Mouse (Mus musculus) forebrain, embryonic 11.5 days (tissue): ENCODE data around the gene Ace. TPM values are rescaled to one million over a fixed set of nuclear protein-coding genes. Genes with fewer than 3 reads are reported as not detected.

ENCODE experiments used
- ATAC-seq: fragments of 200-750 bp; cut with Nextera tagmentation; replicated peaks from 2 replicates; pipeline ENCODE4 v1.8.0; 2017; ENCODE audit warnings: moderate TSS enrichment; ENCODE audit not compliant: low FRiP score
- DNase-seq: peaks from one replicate; pipeline ENCODE4 v3.0.0-alpha.2; 2017; ENCODE audit warnings: low spot score
- H3K27ac ChIP-seq: fragments of 300-500 bp; sonication (generic); 2 replicates; pipeline ENCODE4 v1.5.1; 2014; ENCODE audit warnings: low read depth, low read length
- H3K27me3 ChIP-seq: fragments of 300-500 bp; sonication (generic); 2 replicates; pipeline ENCODE4 v1.6.1; 2014; ENCODE audit warnings: mild to moderate bottlenecking, low read length, mixed read lengths; ENCODE audit not compliant: control insufficient read depth, insufficient read depth
- H3K36me3 ChIP-seq: fragments of 300-500 bp; sonication (generic); 2 replicates; pipeline ENCODE4 v1.6.1; 2014; ENCODE audit warnings: mild to moderate bottlenecking, low read length, moderate library complexity, mixed read lengths; ENCODE audit not compliant: control insufficient read depth, insufficient read depth
- H3K4me1 ChIP-seq: fragments of 300-500 bp; sonication (generic); replicated peaks from 2 replicates; pipeline ENCODE4 v1.6.1; 2014; ENCODE audit warnings: low read length, mixed read lengths; ENCODE audit not compliant: control insufficient read depth, insufficient read depth
- H3K4me2 ChIP-seq: fragments of 300-500 bp; sonication (generic); 2 replicates; pipeline ENCODE4 v1.6.1; 2014; ENCODE audit warnings: low read depth, mild to moderate bottlenecking, low read length, moderate library complexity, mixed read lengths; ENCODE audit not compliant: severe bottlenecking
- H3K4me3 ChIP-seq: fragments of 300-500 bp; sonication (generic); 2 replicates; pipeline ENCODE4 v1.5.1; 2014; ENCODE audit warnings: low read depth, low read length
- H3K9ac ChIP-seq: fragments of 300-500 bp; sonication (generic); 2 replicates; pipeline ENCODE4 v1.6.1; 2014; ENCODE audit warnings: low read length
- H3K9me3 ChIP-seq: fragments of 300-500 bp; sonication (generic); 2 replicates; pipeline ENCODE4 v1.6.1; 2016; ENCODE audit warnings: low read length, mixed read lengths; ENCODE audit not compliant: control insufficient read depth
- WGBS: fragments of 180-500 bp; shearing (Covaris S2); extraction: QIAGEN DNeasy Blood & Tissue Kit; methylation state at CpG from one replicate; pipeline ENCODE4 v1.1.7; 2014; 5-methylcytosine and 5-hydroxymethylcytosine counted together
- polyA plus RNA-seq: library from polyadenylated mRNA; unstranded; fragments of >200 nt; fragmentation: Nextera tagmentation; extraction: Ambion mirVana; gene quantifications from 2 replicates; pipeline ENCODE4 v1.2.1, GENCODE M21; 2014

The Ace gene
- polyA plus RNA-seq, 1 experiment from 2014 or later, result 0.90 TPM

GRCm38 (mm10) chr11:105969516-105969915, 1.8 kb downstream of the Ace start:
- no peaks in the 10 kb centered on the region for H3K9me3 ChIP-seq
- H3K4me3 ChIP-seq, result no peak overlapping the region
- H3K27ac ChIP-seq, result no peak overlapping the region
- H3K9ac ChIP-seq, result no peak overlapping the region
- DNase-seq (no peak), ATAC-seq (no peak)
- H3K27me3 ChIP-seq, result peaks cover 21% of the 10 kb centered on the region
- H3K36me3 ChIP-seq, result no peaks in the 10 kb centered on the region
- H3K4me2 ChIP-seq, result no peak overlapping the region
- WGBS, result 44% methylated on average over 1 of the region's 1 CpGs
- 0 out of 2 replicates have a peak, but pooled peaks cover 3% of the 10 kb centered on the region for H3K4me1 ChIP-seq

DNA sequence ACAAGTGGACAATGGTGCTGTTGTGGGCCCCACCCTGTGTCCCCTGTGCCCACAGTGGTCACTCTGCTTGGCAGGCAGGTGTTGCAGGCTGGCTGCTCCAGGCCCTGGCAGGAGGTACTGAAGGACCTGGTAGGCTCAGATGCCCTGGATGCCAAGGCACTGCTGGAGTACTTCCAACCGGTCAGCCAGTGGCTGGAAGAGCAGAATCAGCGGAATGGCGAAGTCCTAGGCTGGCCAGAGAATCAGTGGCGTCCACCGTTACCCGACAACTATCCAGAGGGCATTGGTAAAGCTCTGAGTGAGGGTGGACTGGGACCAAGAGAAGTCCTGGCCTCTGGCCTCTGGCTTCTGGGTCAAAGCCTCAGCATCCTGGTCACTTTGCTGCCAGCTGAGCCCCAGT, 6.8 kb downstream of the Ace start:
- no peaks in the 10 kb centered on the region for H3K9me3 ChIP-seq
- no peak overlapping the region for H3K4me3 ChIP-seq
- no peak overlapping the region for H3K27ac ChIP-seq
- WGBS, result 91% methylated on average over 6 of the region's 6 CpGs
- ATAC-seq (no peak), DNase-seq (no peak)
- H3K9ac ChIP-seq, result no peak overlapping the region
- H3K4me2 ChIP-seq, result no peak overlapping the region
- H3K4me1 ChIP-seq, result no peaks in the 10 kb centered on the region
- no peaks in the 10 kb centered on the region for H3K27me3 ChIP-seq
- no peaks in the 10 kb centered on the region for H3K36me3 ChIP-seq

GRCm38 (mm10) chr11:105975050-105975449, 7.3 kb downstream of the Ace start:
- no peaks in the 10 kb centered on the region for H3K27me3 ChIP-seq
- DNase-seq (no peak), ATAC-seq (no peak)
- H3K4me2 ChIP-seq, result no peak overlapping the region
- H3K4me1 ChIP-seq, result no peaks in the 10 kb centered on the region
- H3K27ac ChIP-seq, result no peak overlapping the region
- WGBS, result 80% methylated on average over 3 of the region's 3 CpGs
- no peak overlapping the region for H3K9ac ChIP-seq
- H3K36me3 ChIP-seq, result no peaks in the 10 kb centered on the region
- no peak overlapping the region for H3K4me3 ChIP-seq
- H3K9me3 ChIP-seq, result no peaks in the 10 kb centered on the region

GRCm38 (mm10) chr11:105975636-105976035, 7.9 kb downstream of the Ace start:
- no peak overlapping the region for H3K4me3 ChIP-seq
- H3K4me2 ChIP-seq, result no peak overlapping the region
- no peaks in the 10 kb centered on the region for H3K27me3 ChIP-seq
- 90% methylated on average over 5 of the region's 5 CpGs for WGBS
- no peaks in the 10 kb centered on the region for H3K9me3 ChIP-seq
- DNase-seq (no peak), ATAC-seq (no peak)
- no peaks in the 10 kb centered on the region for H3K4me1 ChIP-seq
- no peaks in the 10 kb centered on the region for H3K36me3 ChIP-seq
- no peak overlapping the region for H3K9ac ChIP-seq
- no peak overlapping the region for H3K27ac ChIP-seq

DNA sequence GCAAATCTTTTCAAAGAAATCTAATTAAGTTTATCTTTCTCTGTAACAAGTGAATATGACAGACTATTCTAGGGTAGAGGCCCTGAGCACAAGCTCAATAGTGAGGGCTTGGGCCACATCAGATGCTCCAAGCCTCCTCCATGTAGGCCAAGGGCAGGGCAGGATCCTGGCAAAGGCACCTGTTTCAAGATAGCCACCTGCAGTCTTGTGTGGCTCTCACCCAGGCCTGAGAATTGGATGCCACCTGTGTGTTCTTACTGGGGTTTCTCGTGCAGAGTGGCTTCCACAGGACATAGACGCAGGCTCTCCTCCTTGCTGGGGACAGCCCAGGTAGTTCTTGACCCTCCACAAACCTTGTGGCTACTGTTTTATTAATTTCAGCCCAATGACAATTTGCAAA, 10.5 kb downstream of the Ace start:
- H3K4me2 ChIP-seq, result no peak overlapping the region
- no peaks in the 10 kb centered on the region for H3K4me1 ChIP-seq
- no peaks in the 10 kb centered on the region for H3K27me3 ChIP-seq
- ATAC-seq, result no peak
- no peak overlapping the region for H3K9ac ChIP-seq
- H3K36me3 ChIP-seq, result no peaks in the 10 kb centered on the region
- no peak overlapping the region for H3K4me3 ChIP-seq
- H3K27ac ChIP-seq, result no peak overlapping the region
- H3K9me3 ChIP-seq, result no peaks in the 10 kb centered on the region
- WGBS, result 89% methylated on average over 2 of the region's 2 CpGs
- no peak for DNase-seq

DNA sequence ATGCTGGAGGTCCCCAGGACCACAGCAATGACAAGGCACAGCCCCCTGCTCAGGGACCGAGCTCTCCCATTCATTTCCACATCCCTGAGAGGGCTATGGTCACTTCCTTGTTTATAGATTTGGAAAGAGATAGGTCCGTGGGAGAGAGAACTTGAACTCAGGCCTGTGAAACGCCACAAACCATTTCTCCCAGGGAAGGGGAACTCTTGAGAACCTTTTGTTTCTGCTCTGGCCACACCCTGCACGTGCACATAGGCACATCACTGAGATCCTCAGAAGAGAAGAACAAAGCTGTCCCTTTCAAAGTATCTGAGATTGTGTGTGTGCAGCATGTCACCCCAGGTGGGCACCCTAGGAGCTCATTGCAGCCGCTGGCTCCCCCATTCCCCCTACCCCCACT, 10.9 kb downstream of the Ace start:
- Histone ChIP-seq H3K36me3 (no peaks in the 10 kb centered on the region), H3K9me3 (no peaks in the 10 kb centered on the region), H3K27me3 (no peaks in the 10 kb centered on the region), H3K4me1 (no peaks in the 10 kb centered on the region), H3K27ac (no peak overlapping the region), H3K9ac (no peak overlapping the region), H3K4me3 (no peak overlapping the region), H3K4me2 (no peak overlapping the region)
- ATAC-seq (no peak), DNase-seq (no peak)
- WGBS, result 73% methylated on average over 5 of the region's 5 CpGs

- DNase-seq (no peak), ATAC-seq (no peak)
- Histone ChIP-seq H3K36me3 (no peaks in the 10 kb centered on the region), H3K4me2 (no peak overlapping the region), H3K27me3 (no peaks in the 10 kb centered on the region), H3K4me3 (no peak overlapping the region), H3K9ac (no peak overlapping the region), H3K27ac (no peak overlapping the region), H3K9me3 (no peaks in the 10 kb centered on the region), H3K4me1 (no peaks in the 10 kb centered on the region)
- WGBS, result 74% methylated on average over 4 of the region's 4 CpGs
Observed at GRCm38 (mm10) chr11:105984452-105984851, 16.7 kb downstream of the Ace start.

DNA sequence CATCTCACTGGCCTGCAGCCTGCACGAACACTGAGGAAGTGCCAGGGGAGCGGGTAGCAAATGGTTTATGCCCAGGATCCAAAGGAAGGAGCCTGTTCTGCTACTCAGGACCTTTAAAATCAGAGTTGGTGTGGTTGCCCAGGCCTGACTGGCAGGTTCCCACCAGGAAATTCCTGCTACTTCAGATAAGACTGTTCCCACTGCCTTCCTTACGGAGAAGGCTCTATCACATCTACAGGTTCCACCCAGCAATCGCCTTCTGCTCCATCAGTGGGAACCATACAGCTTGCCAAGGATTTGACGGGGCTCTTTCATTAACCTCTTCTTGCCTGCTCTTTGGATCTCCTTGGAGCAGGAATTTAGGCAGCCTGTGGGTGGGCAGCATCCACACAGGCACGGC, 19.7 kb downstream of the Ace start:
- H3K27ac ChIP-seq, result no peak overlapping the region
- no peaks in the 10 kb centered on the region for H3K4me1 ChIP-seq
- H3K4me2 ChIP-seq, result no peak overlapping the region
- no peak overlapping the region for H3K9ac ChIP-seq
- H3K27me3 ChIP-seq, result no peaks in the 10 kb centered on the region
- ATAC-seq, result no peak
- no peak for DNase-seq
- H3K4me3 ChIP-seq, result no peak overlapping the region
- no peaks in the 10 kb centered on the region for H3K9me3 ChIP-seq
- WGBS, result 79% methylated on average over 6 of the region's 6 CpGs
- H3K36me3 ChIP-seq, result no peaks in the 10 kb centered on the region

- 83% methylated on average over 6 of the region's 6 CpGs for WGBS
- ATAC-seq (no peak), DNase-seq (no peak)
- no peaks in the 10 kb centered on the region for H3K9me3 ChIP-seq
- no peak overlapping the region for H3K4me2 ChIP-seq
- no peaks in the 10 kb centered on the region for H3K27me3 ChIP-seq
- no peak overlapping the region for H3K27ac ChIP-seq
- no peak overlapping the region for H3K9ac ChIP-seq
- no peaks in the 10 kb centered on the region for H3K4me1 ChIP-seq
- no peak overlapping the region for H3K4me3 ChIP-seq
- H3K36me3 ChIP-seq, result no peaks in the 10 kb centered on the region
Observed at GRCm38 (mm10) chr11:105989446-105989845, 21.7 kb downstream of the Ace start.
